Mouse (Mus musculus): ENCODE results near the gene Lrrc8b. TPM values are rescaled to one million over a fixed set of nuclear protein-coding genes. Genes with fewer than 3 reads are reported as not detected.

The Lrrc8b gene
- total and polyA plus RNA-seq, 3 experiments: 7.4 to 14.0 TPM; not detected in 1

DNA sequence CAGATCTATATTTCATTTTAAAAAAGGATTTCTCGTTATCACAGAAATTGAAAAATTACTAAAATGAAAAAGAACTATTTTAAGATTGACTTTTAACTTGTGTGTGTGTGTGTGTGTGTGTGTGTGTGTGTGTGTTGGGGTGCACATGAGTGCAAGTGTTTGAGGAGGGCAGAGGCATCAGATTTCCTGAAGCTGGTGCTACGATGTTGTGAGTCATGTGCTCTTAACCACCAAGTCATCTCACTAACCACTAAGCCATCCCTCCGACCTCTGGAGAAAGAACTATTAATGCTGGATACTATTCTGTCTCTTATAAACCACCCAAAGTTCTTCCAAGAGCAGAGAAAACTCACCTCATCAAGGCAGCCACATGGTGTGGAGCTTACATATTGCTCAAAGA is 2.9 kb upstream of the Lrrc8b start:
- peaks cover 0 to 34% of the 10 kb centered on the region in 2 experiments; a peak in 2 of 4 replicates for H3K36me3 ChIP-seq (ENCODE audit: control insufficient read depth in 1 of 2, insufficient read depth in 2 of 2, low read length in 2 of 2)
- H3K9ac ChIP-seq (ENCODE audit: control insufficient read depth, low read depth, low read length, poor library complexity, severe bottlenecking): no peak overlapping the region
- no peak overlapping the region for H3K4me3 ChIP-seq (ENCODE audit: control insufficient read depth in 1 of 2, insufficient read depth in 1 of 2, low read depth in 2 of 2, low read length in 2 of 2)
- H3K27ac ChIP-seq (ENCODE audit: control insufficient read depth, low read depth, low read length): no peak overlapping the region
- DNase-seq (ENCODE audit: low read depth, low spot score): no peak
- H3K4me1 ChIP-seq (ENCODE audit: control insufficient read depth in 1 of 2, insufficient read depth in 2 of 2, low read length in 2 of 2): peaks cover 18 to 41% of the 10 kb centered on the region in 2 experiments
- TF ChIP-seq TBP (IDR thresholded peaks at IDR 0.05; ENCODE audit: low read depth, low read length) (no peak), CHD2 (IDR thresholded peaks at IDR 0.05; ENCODE audit: low read length) (no peak), GATA1 (IDR thresholded peaks at IDR 0.05; ENCODE audit: low read depth, low read length) (no peak), ELF1 (IDR thresholded peaks at IDR 0.05; ENCODE audit: low read depth, low read length) (no peak), USF1 (IDR thresholded peaks at IDR 0.05; ENCODE audit: low read depth, low read length) (no peak), MYB (IDR thresholded peaks at IDR 0.05; ENCODE audit: low read depth, low read length) (no peak)
- no peaks in the 10 kb centered on the region for H3K27me3 ChIP-seq (ENCODE audit: control insufficient read depth in 1 of 2, insufficient read depth in 2 of 2, low read length in 2 of 2)
- peaks cover 9% of the 10 kb centered on the region for H3K79me2 ChIP-seq (ENCODE audit: control insufficient read depth, insufficient read depth, low read length, poor library complexity)
- H3K9me3 ChIP-seq (replicated peaks; ENCODE audit: insufficient read depth, low read length): no peaks in the 10 kb centered on the region

DNA sequence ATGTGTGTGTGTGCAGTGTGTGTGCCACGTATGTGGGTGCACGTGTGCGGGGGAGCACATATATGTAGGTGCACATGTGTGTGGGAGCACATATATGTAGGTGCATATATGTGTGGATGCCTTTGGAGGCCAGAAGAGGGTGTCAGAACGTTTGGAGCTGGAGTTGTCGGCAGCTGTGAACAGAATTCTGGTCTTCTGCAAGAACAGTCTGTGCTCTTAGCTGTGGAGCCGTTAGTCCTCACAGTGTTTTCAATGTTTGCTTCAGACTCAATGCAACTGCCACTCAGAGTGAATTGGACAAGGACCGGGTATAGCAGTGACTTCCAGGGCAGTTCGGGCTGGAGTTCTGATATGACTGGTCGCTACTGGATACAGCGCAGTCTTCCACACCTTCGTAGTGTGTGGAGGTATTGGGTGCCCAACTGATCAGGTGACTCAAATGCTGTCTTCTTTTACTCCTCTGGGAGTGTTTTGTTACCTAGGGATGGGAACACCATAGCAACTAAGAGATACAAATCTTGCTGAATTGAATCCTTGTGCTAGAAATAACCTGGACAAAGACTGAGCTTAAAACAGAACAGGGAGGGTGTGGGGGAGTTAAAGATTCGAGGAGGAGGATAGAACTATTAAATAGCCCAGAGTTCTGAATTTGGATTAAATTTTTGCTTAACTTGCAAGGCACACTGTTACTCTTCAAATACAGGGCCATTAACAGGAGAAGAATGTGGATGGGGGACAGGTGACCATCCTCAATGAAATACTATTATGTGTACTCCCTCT is 1.0 kb upstream of the Lrrc8b start:
- H3K36me3 ChIP-seq (ENCODE audit: control insufficient read depth in 1 of 2, insufficient read depth in 2 of 2, low read length in 2 of 2): peaks cover 0 to 24% of the 10 kb centered on the region in 2 experiments; a peak in 2 of 4 replicates
- TF ChIP-seq RAD21 (IDR thresholded peaks at IDR 0.05; ENCODE audit: low read depth, low read length) (peak; percentile 21), SMC3 (IDR thresholded peaks at IDR 0.05; ENCODE audit: low read depth, low read length) (0 out of 2 replicates have a peak, but pooled peaks have one; percentile 3), CTCF (IDR thresholded peaks at IDR 0.05 in 2 of 3, conservative IDR thresholded peaks at IDR 0.05 in 1 of 3; ENCODE audit: control insufficient read depth in 1 of 3, insufficient read depth in 1 of 3, low read depth in 2 of 3, low read length in 3 of 3, poor library complexity in 1 of 3, severe bottlenecking in 1 of 3) (peak in 1 of 3 experiments; percentile 17; a peak in 1 of 6 replicates), EP300 (IDR thresholded peaks at IDR 0.05; ENCODE audit: low read depth in 1 of 2, low read length in 2 of 2) (no peak)
- DNase-seq (ENCODE audit: low read depth, low spot score): peak; percentile 41
- H3K9me3 ChIP-seq (replicated peaks; ENCODE audit: insufficient read depth, low read length): no peaks in the 10 kb centered on the region
- peak overlapping the region; percentile 86 for H3K27ac ChIP-seq (ENCODE audit: control insufficient read depth, low read depth, low read length)
- H3K9ac ChIP-seq (ENCODE audit: control insufficient read depth, low read depth, low read length, poor library complexity, severe bottlenecking): peak overlapping the region; percentile 100
- H3K79me2 ChIP-seq (ENCODE audit: control insufficient read depth, insufficient read depth, low read length, poor library complexity): peaks cover 9% of the 10 kb centered on the region
- no peaks in the 10 kb centered on the region for H3K27me3 ChIP-seq (ENCODE audit: control insufficient read depth in 1 of 2, insufficient read depth in 2 of 2, low read length in 2 of 2)
- H3K4me1 ChIP-seq (ENCODE audit: control insufficient read depth in 1 of 2, insufficient read depth in 2 of 2, low read length in 2 of 2): peaks cover 11 to 33% of the 10 kb centered on the region in 2 experiments
- peak overlapping the region; percentile 87 to 99 for H3K4me3 ChIP-seq (ENCODE audit: control insufficient read depth in 1 of 2, insufficient read depth in 1 of 2, low read depth in 2 of 2, low read length in 2 of 2)

- H3K27ac ChIP-seq (ENCODE audit: control insufficient read depth, low read depth, low read length): no peak overlapping the region
- H3K4me1 ChIP-seq (ENCODE audit: control insufficient read depth in 1 of 2, insufficient read depth in 2 of 2, low read length in 2 of 2): peaks cover 2 to 20% of the 10 kb centered on the region in 2 experiments
- no peaks in the 10 kb centered on the region for H3K27me3 ChIP-seq (ENCODE audit: control insufficient read depth in 1 of 2, insufficient read depth in 2 of 2, low read length in 2 of 2)
- peak overlapping the region; percentile 75 to 91 for H3K4me3 ChIP-seq (ENCODE audit: control insufficient read depth in 1 of 2, insufficient read depth in 1 of 2, low read depth in 2 of 2, low read length in 2 of 2)
- H3K9ac ChIP-seq (ENCODE audit: control insufficient read depth, low read depth, low read length, poor library complexity, severe bottlenecking): peak overlapping the region; percentile 100
- TF ChIP-seq ETS1 (IDR thresholded peaks at IDR 0.05; ENCODE audit: low read depth, low read length) (no peak), RCOR1 (IDR thresholded peaks at IDR 0.05; ENCODE audit: low read depth, low read length) (no peak), TAL1 (IDR thresholded peaks at IDR 0.05; ENCODE audit: low read length) (no peak), GATA1 (IDR thresholded peaks at IDR 0.05; ENCODE audit: low read depth, low read length) (no peak), CTCF (IDR thresholded peaks at IDR 0.05 in 2 of 3, conservative IDR thresholded peaks at IDR 0.05 in 1 of 3; ENCODE audit: control insufficient read depth in 1 of 3, insufficient read depth in 1 of 3, low read depth in 2 of 3, low read length in 3 of 3, poor library complexity in 1 of 3, severe bottlenecking in 1 of 3) (no peak), POLR2AphosphoS2 (IDR thresholded peaks at IDR 0.05; ENCODE audit: low read length) (no peak), POLR2A (IDR thresholded peaks at IDR 0.05; ENCODE audit: control insufficient read depth in 1 of 2, insufficient read depth in 1 of 2, low read depth in 1 of 2, low read length in 2 of 2, poor library complexity in 1 of 2) (no peak), KAT2A (conservative IDR thresholded peaks at IDR 0.05; ENCODE audit: low read depth, low read length) (no peak)
- DNase-seq (ENCODE audit: low read depth, low spot score): no peak
- H3K9me3 ChIP-seq (replicated peaks; ENCODE audit: insufficient read depth, low read length): no peaks in the 10 kb centered on the region
- H3K36me3 ChIP-seq (ENCODE audit: control insufficient read depth in 1 of 2, insufficient read depth in 2 of 2, low read length in 2 of 2): peaks cover 0 to 11% of the 10 kb centered on the region in 2 experiments; a peak in 2 of 4 replicates
- peaks cover 9% of the 10 kb centered on the region for H3K79me2 ChIP-seq (ENCODE audit: control insufficient read depth, insufficient read depth, low read length, poor library complexity)
Measured at GRCm38 (mm10) chr5:105415951-105416675, 538 bp downstream of the Lrrc8b start.
